Mouse (Mus musculus) embryonic facial prominence, embryonic 10.5 days (tissue): Measurements from ENCODE around the gene Slc7a14. TPM values are rescaled to one million over a fixed set of nuclear protein-coding genes. Genes with fewer than 3 reads are reported as not detected.
"Not testable (repeated sequence)": the region's sequence is repeated elsewhere in the genome, so short reads cannot be mapped to it uniquely, and the experiment has no call there.

ENCODE experiments used
- DNase-seq: peaks from one replicate; pipeline ENCODE4 v3.0.0-alpha.2; 2017; ENCODE audit warnings: low spot score
- H3K27ac ChIP-seq: fragments of 300-500 bp; sonication (generic); replicated peaks from 2 replicates; pipeline ENCODE4 v1.5.1; 2016; ENCODE audit warnings: mild to moderate bottlenecking
- H3K27me3 ChIP-seq: fragments of 300-500 bp; sonication (generic); replicated peaks from 2 replicates; pipeline ENCODE4 v1.6.1; 2016; ENCODE audit warnings: low read depth, mild to moderate bottlenecking; ENCODE audit not compliant: poor library complexity, severe bottlenecking
- H3K36me3 ChIP-seq: fragments of 300-500 bp; sonication (generic); replicated peaks from 2 replicates; pipeline ENCODE4 v1.6.1; 2016; ENCODE audit warnings: mild to moderate bottlenecking, moderate library complexity
- H3K4me1 ChIP-seq: fragments of 300-500 bp; sonication (generic); 2 replicates; pipeline ENCODE4 v1.6.1; 2016
- H3K4me3 ChIP-seq: fragments of 300-500 bp; sonication (generic); 2 replicates; pipeline ENCODE4 v1.5.1; 2016; ENCODE audit warnings: mild to moderate bottlenecking, moderate library complexity
- H3K9me3 ChIP-seq: fragments of 300-500 bp; sonication (generic); 2 replicates; pipeline ENCODE4 v1.6.1; 2016; ENCODE audit warnings: mild to moderate bottlenecking
- WGBS: fragments of 180-500 bp; shearing (Covaris S2); methylation state at CpG from one replicate; pipeline ENCODE4 v1.1.7; 2016; 5-methylcytosine and 5-hydroxymethylcytosine counted together
- polyA plus RNA-seq: library from polyadenylated mRNA; unstranded; fragments of >200 nt; fragmentation: Nextera tagmentation; extraction: Ambion mirVana; gene quantifications from 2 replicates; pipeline ENCODE4 v1.2.1, GENCODE M21; 2016

Gene Slc7a14
- polyA plus RNA-seq, 1 experiment from 2014 or later = 0.19 TPM

DNA sequence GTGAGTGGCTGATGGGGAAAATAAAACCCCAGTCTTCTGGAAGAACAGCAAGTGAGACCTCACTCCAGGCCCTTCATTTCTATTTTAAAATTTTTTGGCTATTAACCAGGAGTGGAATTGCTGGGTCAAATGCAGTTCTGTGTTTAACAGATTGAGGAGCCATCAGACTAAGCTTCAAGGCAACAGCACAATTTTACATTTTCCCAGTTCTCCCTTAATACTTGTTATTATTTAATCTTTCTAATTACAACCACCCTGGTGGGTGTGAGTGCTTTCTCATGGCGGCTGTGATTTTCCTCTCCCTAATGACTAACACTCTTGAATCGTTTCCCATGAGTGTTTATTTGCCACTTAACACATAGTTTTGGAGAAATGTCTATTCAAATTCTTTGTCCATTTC lies 29.1 kb downstream of the Slc7a14 start:
- no peaks in the 10 kb centered on the region for H3K36me3 ChIP-seq
- H3K4me3 ChIP-seq = no peak overlapping the region

DNA sequence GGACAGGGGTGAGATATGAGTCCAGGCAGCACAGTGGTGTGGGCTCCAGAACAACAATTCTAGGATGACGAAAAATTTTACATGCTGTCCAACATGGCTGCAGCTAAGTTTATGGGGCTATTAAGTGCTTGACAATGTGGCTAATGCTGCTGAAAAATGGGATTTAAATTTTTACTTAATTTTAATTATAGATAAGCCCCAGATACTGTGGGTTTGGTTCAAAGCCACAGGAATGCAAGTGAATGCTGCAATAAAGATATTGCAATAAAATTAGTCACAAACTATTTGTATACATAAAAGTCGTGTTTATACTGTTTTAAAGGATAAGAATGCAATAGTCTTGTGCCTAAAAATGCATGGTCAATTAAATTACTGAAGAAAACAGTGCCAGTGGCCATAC lies 35.3 kb downstream of the Slc7a14 start:
- 75% methylated on average over 2 of the region's 2 CpGs for WGBS
- Histone ChIP-seq H3K4me1 (peaks cover 23% of the 10 kb centered on the region), H3K36me3 (no peaks in the 10 kb centered on the region), H3K9me3 (no peaks in the 10 kb centered on the region), H3K27ac (no peak overlapping the region), H3K27me3 (no peaks in the 10 kb centered on the region), H3K4me3 (no peak overlapping the region)
- DNase-seq = no peak

More for the DNA sequence above, 29.1 kb downstream of the Slc7a14 start:
- Histone ChIP-seq H3K27me3 (no peaks in the 10 kb centered on the region), H3K4me1 (no peaks in the 10 kb centered on the region), H3K9me3 (no peaks in the 10 kb centered on the region), H3K27ac (no peak overlapping the region)
- DNase-seq = no peak
- WGBS = 68% methylated on average over 2 of the region's 2 CpGs

DNA sequence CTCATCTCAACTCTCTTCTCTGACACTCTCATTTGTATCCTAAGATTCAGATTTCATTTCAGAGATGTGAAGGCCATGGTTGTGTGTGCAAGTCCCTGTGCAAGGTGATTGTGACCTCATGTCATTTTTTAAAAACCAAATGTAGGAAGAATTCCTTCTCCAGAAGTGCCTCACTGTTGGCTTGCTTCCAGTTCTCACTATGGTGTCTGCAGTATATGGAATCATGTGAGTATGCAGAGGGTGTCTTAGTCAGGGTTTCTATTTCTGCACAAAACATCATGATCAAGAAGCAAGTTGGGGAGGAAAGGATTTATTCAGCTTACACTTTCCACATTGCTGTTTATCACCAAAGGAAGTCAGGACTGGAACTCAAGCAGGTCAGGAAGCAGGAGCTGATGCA lies 36.9 kb downstream of the Slc7a14 start:
- not testable (repeated sequence) for H3K36me3 ChIP-seq, H3K27me3 ChIP-seq, H3K9me3 ChIP-seq, H3K4me3 ChIP-seq, H3K27ac ChIP-seq, DNase-seq
- peaks cover 23% of the 10 kb centered on the region for H3K4me1 ChIP-seq

DNA sequence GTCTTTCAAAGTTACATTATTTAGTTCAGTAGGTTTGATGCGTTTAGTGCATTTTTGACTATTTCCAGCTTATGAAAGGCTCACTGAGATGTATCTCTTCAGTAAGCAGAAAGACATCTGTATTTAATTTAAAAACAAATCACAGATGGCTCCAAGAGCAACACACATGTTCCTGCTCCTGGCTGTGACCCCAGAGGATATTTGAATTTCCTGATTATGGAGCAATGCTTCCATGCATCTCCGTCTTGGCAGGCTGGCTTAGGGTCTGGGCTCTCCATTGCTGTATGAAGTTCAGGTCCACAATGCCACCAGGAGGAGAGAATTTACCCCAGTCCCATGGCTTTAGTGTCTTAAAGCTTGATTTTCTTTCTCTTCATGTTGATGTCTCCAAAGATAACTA lies 37.5 kb downstream of the Slc7a14 start:
- DNase-seq = peak; percentile 28
- H3K4me3 ChIP-seq = no peak overlapping the region
- no peaks in the 10 kb centered on the region for H3K27me3 ChIP-seq
- no peaks in the 10 kb centered on the region for H3K36me3 ChIP-seq
- H3K4me1 ChIP-seq = peaks cover 23% of the 10 kb centered on the region
- no peak overlapping the region for H3K27ac ChIP-seq
- WGBS = 38% methylated on average over 2 of the region's 2 CpGs
- H3K9me3 ChIP-seq = no peaks in the 10 kb centered on the region

- Histone ChIP-seq H3K27ac (no peak overlapping the region), H3K9me3 (no peaks in the 10 kb centered on the region), H3K27me3 (no peaks in the 10 kb centered on the region), H3K4me1 (peaks cover 31% of the 10 kb centered on the region), H3K4me3 (no peak overlapping the region), H3K36me3 (no peaks in the 10 kb centered on the region)
- DNase-seq = no peak
- 81% methylated on average over 4 of the region's 4 CpGs for WGBS
Measured at GRCm38 (mm10) chr3:31269551-31270317, 40.4 kb downstream of the Slc7a14 start.

- H3K27ac ChIP-seq = no peak overlapping the region
- 96% methylated on average over 2 of the region's 2 CpGs for WGBS
- H3K36me3 ChIP-seq = no peaks in the 10 kb centered on the region
- no peak for DNase-seq
- H3K27me3 ChIP-seq = no peaks in the 10 kb centered on the region
- no peaks in the 10 kb centered on the region for H3K9me3 ChIP-seq
- no peak overlapping the region for H3K4me3 ChIP-seq
- H3K4me1 ChIP-seq = peaks cover 21% of the 10 kb centered on the region
Measured at GRCm38 (mm10) chr3:31267921-31268320, 42.3 kb downstream of the Slc7a14 start.

DNA sequence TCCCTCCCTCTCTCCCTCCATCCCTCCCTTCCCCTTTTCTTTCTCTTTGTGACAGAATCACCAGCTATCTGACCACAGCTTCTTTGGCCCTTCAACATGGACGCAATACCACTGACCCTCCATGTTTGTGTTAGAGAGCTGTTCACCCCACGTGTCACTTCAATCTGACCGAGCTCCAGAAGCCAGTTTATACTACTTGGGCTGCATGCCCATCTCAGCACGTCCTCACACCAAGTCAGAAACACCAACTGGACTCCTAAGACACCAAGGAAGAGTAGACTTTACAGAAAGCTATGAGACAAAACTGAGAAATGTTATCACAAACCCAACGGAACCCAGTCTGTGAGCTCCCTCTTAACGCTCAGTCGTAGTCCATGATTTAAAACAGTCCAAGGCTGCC lies 43.2 kb downstream of the Slc7a14 start:
- Histone ChIP-seq H3K27me3 (no peaks in the 10 kb centered on the region), H3K36me3 (no peaks in the 10 kb centered on the region), H3K27ac (no peak overlapping the region), H3K4me3 (no peak overlapping the region), H3K4me1 (peaks cover 15% of the 10 kb centered on the region), H3K9me3 (no peaks in the 10 kb centered on the region)
- DNase-seq = no peak
- WGBS = 92% methylated on average over 7 of the region's 7 CpGs

DNA sequence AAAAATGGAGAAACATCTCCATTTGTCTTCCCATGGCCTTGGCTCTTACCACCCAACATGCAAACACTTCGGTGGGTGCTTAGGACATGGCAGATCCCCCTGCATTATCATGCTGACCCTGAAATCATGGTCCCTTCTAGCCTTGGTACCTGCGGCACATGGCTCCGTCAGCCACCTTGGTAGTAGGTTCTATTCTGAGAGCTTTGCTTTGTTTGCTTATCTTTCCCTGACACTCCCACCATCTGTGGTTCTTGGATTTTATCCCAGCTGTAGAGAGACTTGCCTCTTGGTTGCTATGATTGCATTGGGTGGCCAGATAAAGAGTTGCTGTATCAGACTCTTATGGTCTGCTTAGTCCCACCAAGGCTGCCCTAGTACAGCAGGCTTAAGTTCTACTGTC lies 46.6 kb downstream of the Slc7a14 start:
- no peak for DNase-seq
- no peak overlapping the region for H3K4me3 ChIP-seq
- H3K9me3 ChIP-seq = no peaks in the 10 kb centered on the region
- no peaks in the 10 kb centered on the region for H3K36me3 ChIP-seq
- no peak overlapping the region for H3K27ac ChIP-seq
- 93% methylated on average over 3 of the region's 3 CpGs for WGBS
- H3K4me1 ChIP-seq = peaks cover 36% of the 10 kb centered on the region
- no peaks in the 10 kb centered on the region for H3K27me3 ChIP-seq

DNA sequence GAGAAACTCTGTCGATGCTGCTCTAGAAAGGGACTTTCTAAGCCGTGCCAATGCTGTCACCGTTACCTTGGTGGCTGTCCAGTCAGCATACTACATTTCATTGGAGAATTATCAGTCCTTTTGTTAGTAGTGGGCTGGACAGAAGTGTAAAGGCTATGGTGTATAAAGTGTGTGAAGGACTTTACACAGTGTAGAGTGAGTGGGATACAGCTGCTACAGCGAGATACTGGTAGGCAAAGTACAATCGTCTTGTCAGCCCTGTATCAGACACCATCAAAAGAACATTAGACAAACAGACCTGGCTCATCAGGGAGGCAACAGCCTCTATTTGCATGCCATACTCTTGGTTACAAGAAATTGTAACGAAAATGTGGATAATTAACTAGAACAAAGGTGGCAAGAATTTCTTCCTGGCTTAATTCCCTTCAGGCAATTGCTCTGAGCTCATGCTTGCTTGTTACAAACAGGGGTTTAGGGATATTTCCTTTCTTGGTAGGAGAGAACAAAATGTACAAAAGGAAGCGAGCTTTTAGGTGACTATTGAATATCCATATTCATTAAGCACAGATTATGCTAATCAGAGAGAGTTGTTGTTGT lies 48.7 kb downstream of the Slc7a14 start:
- Histone ChIP-seq H3K27ac (peak overlapping the region; percentile 83), H3K4me1 (peaks cover 36% of the 10 kb centered on the region), H3K4me3 (no peak overlapping the region), H3K9me3 (no peaks in the 10 kb centered on the region), H3K27me3 (no peaks in the 10 kb centered on the region), H3K36me3 (no peaks in the 10 kb centered on the region)
- WGBS = 49% methylated on average over 7 of the region's 7 CpGs
- DNase-seq = no peak

- DNase-seq = no peak
- no peak overlapping the region for H3K4me3 ChIP-seq
- H3K27me3 ChIP-seq = no peaks in the 10 kb centered on the region
- no peaks in the 10 kb centered on the region for H3K36me3 ChIP-seq
- H3K9me3 ChIP-seq = no peaks in the 10 kb centered on the region
- H3K4me1 ChIP-seq = peaks cover 34% of the 10 kb centered on the region
- peak overlapping the region; percentile 83 for H3K27ac ChIP-seq
- 21% methylated on average over 3 of the region's 3 CpGs for WGBS
Measured at GRCm38 (mm10) chr3:31260964-31261346, 49.2 kb downstream of the Slc7a14 start.

GRCm38 (mm10) chr3:31260329-31260963 lies 49.7 kb downstream of the Slc7a14 start:
- WGBS = 12% methylated on average over 7 of the region's 7 CpGs

GRCm38 (mm10) chr3:31259553-31260255 lies 50.5 kb downstream of the Slc7a14 start:
- WGBS = 75% methylated on average over 7 of the region's 7 CpGs
- no peak overlapping the region for H3K4me3 ChIP-seq
- no peaks in the 10 kb centered on the region for H3K9me3 ChIP-seq
- H3K36me3 ChIP-seq = no peaks in the 10 kb centered on the region
- H3K4me1 ChIP-seq = peaks cover 28% of the 10 kb centered on the region
- peak overlapping the region; percentile 83 for H3K27ac ChIP-seq
- H3K27me3 ChIP-seq = no peaks in the 10 kb centered on the region
- no peak for DNase-seq

More at GRCm38 (mm10) chr3:31260329-31260963, 49.7 kb downstream of the Slc7a14 start:
- Histone ChIP-seq H3K27me3 (no peaks in the 10 kb centered on the region), H3K4me3 (no peak overlapping the region), H3K36me3 (no peaks in the 10 kb centered on the region), H3K27ac (peak overlapping the region; percentile 83), H3K9me3 (no peaks in the 10 kb centered on the region), H3K4me1 (peaks cover 29% of the 10 kb centered on the region)
- DNase-seq = peak; percentile 86
